Mouse (Mus musculus) left cerebral cortex, adult 11 months (tissue): ENCODE data around the gene Il1rl2.
A peak's percentile ranks its signal among the peaks of the same experiment; 100 is the strongest.

Experiments used
- DNase-seq: peaks from one replicate; pipeline ENCODE4 v3.0.0; 2022; ENCODE audit warnings: low spot score

Il1rl2 gene

DNA sequence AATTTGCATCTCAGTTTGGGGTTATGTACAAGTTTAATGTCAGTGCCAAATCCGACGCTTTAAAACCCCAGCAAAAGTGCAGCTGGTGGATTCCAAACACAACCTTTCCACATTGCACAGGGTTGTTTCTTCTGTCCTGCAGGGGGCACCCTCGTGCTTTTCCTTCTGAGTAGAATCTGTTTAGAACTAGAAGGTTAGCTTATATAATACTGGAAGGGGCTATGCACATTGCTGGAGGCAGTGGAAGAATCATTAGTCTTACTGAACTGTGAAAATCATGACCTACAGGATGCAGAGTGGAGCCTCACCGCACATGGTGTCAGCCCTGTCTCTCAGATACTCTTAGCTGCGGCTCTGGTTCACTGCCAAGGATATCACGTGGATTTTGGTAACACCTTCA, 55.7 kb downstream of the Il1rl2 start:
- peak; percentile 32 for DNase-seq

- no peak for DNase-seq
Observed at GRCm38 (mm10) chr1:40380990-40381389, 56.6 kb downstream of the Il1rl2 start.

- DNase-seq = no peak
Observed at GRCm38 (mm10) chr1:40382841-40383240, 58.4 kb downstream of the Il1rl2 start.

DNA sequence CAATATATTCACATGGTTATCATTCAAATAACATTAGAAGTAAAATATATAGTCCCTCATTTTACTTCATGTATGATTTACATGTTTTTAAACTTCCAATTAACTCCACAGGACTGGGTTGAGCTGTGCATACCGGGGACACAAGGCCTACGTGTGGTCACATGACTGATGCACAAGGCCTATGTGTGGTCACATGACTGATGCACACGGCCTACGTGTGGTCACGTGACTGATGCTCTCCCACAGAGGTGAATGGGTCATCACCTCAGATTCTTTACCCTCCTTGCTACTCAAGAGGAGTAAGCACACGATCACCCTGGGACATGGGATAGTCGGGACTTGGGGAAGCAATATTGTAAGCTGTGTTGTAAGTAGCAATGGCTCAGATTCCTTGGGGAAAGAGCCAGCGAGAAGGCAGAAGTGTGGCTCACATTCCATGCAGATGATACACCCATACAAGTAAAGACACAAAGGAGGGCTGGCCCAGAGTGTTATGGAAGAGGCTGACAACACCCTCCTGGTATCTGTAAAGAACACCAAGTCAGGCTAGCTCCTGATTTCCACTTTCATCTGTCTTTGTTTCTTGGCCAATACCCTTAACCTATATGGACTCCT, 60.6 kb downstream of the Il1rl2 start:
- no peak for DNase-seq

DNA sequence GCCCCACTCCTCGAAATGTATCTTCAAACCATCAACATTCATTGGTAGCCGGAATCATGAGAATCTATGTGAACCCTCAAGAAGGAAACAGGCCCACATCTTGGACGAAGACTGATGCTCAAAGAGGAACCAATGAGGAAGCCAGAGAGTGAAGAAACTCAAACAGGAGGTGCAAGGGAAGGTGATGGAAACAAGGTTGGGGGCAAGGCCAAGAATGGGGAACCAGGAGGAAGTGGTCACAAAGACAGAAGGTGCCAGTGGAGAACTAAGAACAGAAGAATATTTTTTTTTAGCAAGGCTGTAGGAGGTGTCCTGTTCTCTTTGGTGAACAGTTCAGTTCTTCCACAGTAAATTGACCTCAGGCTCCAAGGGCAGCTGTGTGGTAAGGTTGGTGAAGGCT, 67.0 kb downstream of the Il1rl2 start:
- DNase-seq = no peak

DNA sequence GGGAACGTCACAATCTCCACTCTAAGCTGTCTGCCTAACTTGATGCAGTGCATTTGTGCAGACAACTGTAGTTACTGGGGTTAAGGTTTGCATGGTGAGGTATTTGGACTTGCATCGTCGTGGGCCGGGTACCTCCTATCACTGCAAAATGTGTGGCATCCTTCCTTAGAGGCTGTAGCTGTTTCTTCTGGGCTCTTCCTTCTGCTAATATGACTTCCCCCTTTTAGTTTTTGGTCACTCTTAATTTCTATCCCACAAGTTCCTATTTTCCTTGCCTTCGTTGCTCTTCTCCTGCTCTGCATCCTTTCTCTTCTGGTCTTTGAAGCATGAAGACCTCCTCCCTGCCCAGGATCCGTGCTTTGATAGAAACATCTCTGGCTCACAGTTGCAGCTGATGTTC, 68.1 kb downstream of the Il1rl2 start:
- DNase-seq = no peak

DNA sequence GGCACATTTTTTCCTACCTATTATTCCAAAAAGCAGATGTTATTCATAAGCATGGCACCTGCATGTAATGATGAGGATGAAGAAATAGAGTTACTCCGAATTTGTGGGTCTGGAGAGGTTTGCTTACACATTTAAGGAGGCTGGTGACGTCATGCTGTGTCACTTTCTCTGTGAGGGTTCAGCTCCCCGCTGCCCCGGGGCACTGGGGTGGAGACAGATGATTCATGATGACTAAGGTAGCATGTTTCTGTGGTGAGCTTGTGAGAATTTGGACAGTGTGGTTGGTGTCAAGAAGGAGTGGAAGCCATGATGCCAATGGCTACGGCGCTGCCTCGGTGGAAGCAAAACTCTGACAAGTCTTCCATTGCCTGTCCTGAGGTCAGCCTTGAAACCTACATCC, 68.8 kb downstream of the Il1rl2 start:
- DNase-seq = no peak

DNA sequence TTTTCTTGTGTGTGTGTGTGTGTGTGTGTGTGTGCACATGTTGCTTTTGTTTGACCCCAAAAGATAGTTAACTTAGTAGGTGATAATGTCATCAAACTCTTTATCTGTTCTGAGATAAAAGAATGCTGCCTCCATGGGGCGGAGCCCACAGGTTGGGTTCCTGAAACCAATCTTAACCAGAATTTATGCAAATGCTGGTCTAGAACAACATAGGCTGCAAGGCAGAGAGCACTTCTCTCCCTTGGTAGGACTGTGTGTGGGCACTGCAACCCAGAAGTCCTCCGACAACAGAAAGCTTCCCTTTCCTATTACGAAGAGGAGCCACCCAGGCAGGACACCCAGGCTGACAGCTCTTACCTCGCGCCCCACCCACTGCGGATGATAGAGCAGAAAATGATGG, 75.2 kb downstream of the Il1rl2 start:
- no peak for DNase-seq

DNA sequence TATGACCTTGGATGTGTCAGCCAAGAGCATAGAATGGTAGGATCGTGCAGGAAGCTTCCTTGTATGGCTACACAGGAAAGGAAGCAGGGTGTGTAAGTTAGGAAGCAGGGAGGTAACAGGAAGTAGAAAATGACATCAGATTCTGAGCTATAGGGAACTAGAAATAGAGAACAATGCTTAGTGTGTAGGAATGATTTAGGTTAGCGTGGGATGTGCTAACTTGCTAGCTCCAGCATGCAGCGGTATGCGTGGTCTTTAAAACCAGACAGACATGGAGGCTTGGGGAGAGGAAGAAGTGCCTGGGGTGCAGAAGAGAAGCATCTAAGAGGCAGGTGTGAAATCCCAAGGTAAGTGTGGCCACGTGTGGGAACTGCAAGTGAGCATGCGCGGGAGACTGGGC, 80.3 kb downstream of the Il1rl2 start:
- DNase-seq = no peak

GRCm38 (mm10) chr1:40409882-40410281, 85.5 kb downstream of the Il1rl2 start:
- DNase-seq = no peak

GRCm38 (mm10) chr1:40413039-40413438, 88.6 kb downstream of the Il1rl2 start:
- DNase-seq = no peak

GRCm38 (mm10) chr1:40414276-40414675, 89.9 kb downstream of the Il1rl2 start:
- DNase-seq = no peak

- DNase-seq = no peak
Observed at GRCm38 (mm10) chr1:40414863-40415656, 90.7 kb downstream of the Il1rl2 start.

DNA sequence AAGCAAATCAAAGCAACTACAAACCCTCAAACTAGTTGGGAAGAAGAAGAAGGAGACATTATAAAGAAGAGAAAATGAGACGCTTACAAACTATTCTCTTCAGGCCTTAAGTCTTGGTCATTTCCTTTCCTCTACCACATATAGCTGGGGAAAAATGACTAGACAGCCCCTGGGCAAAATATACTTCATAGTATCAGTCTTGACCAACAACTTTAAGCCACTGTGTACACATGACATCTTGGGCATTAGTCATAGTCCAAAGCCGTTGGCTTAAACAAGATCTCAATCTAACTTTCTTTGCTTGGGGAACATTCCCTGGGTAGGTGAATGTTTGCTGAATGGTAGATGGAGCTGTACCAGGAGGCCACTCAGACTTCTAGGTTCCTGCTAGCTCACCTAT, 92.6 kb downstream of the Il1rl2 start:
- no peak for DNase-seq
